Mouse (Mus musculus) myocyte (in vitro differentiated cells): ENCODE measurements around the gene Ak5.

ENCODE experiments used
- MAX ChIP-seq: IDR thresholded peaks from one replicate; pipeline ENCODE4 v1.6.1; 2011; ENCODE audit warnings: low read depth, mild to moderate bottlenecking, control low read depth
- MYOG ChIP-seq, 3 experiments: IDR thresholded peaks; one replicate each; pipeline ENCODE4 v1.6.1; 2011; ENCODE audit warnings: control low read depth in 2 of 3, low read depth in 2 of 3, mild to moderate bottlenecking in 2 of 3; ENCODE audit not compliant: insufficient read length in 2 of 3, control insufficient read depth in 1 of 3, insufficient read depth in 1 of 3
- POLR2A ChIP-seq: IDR thresholded peaks from one replicate; pipeline ENCODE4 v1.6.1; 2011; ENCODE audit warnings: low read depth, mild to moderate bottlenecking, control low read depth, moderate library complexity; ENCODE audit not compliant: insufficient read length

DNA sequence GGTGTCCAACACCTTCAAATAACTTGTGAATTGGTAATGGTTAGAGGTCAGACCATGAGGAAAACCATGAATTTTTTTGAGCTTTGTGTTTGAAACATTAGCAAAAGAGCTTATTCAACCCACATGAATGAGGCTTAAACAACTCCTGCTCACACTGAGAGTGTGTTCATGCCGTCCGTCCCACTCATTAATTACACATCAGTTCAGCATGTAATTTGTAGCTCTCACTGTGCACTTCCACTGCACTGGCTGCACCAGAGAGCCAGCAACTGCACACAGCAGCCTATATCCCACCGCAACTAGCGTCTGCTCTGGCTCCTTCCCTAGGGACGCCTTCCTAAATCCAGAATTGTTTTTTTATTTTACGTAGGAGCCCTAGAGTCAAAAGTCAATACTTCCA, 68.5 kb downstream of the Ak5 start:
- TF ChIP-seq POLR2A, result no peak
- TF ChIP-seq MYOG (IDR thresholded peaks at IDR 0.05; ENCODE audit: control insufficient read depth in 1 of 3, insufficient read depth in 1 of 3, insufficient read length in 2 of 3, low read depth in 2 of 3), result no peak
- no peak for TF ChIP-seq MAX
